Mouse (Mus musculus) spleen, adult 2 months (tissue): ENCODE measurements around the gene Cachd1. TPM values are rescaled to one million over a fixed set of nuclear protein-coding genes. Genes with fewer than 3 reads are reported as not detected.

Experiments
- DNase-seq, 2 experiments: peaks; one replicate each; pipeline versions ENCODE4 v3.0.0 to v3.0.0-alpha.2; 2012 to 2021; ENCODE audit warnings: low spot score in 2 of 2, low read depth in 1 of 2
- H3K27ac ChIP-seq: fragments of 200-500 bp; 2 replicates; pipeline ENCODE4 v1.5.1; 2012; ENCODE audit warnings: low read length, inconsistent platforms; ENCODE audit not compliant: insufficient read depth
- H3K27me3 ChIP-seq: fragments of 200-500 bp; 2 replicates; pipeline ENCODE4 v1.6.1; 2012; ENCODE audit warnings: mild to moderate bottlenecking, moderate library complexity, low read length, inconsistent platforms; ENCODE audit not compliant: control insufficient read depth, insufficient read depth
- H3K36me3 ChIP-seq: fragments of 200-500 bp; 2 replicates; pipeline ENCODE4 v1.6.1; 2012; ENCODE audit warnings: mild to moderate bottlenecking, low read length, inconsistent platforms; ENCODE audit not compliant: control insufficient read depth, insufficient read depth
- H3K4me1 ChIP-seq: fragments of 200-500 bp; 2 replicates; pipeline ENCODE4 v1.6.1; 2011; ENCODE audit warnings: inconsistent platforms; ENCODE audit not compliant: control insufficient read depth, insufficient read depth, insufficient read length
- H3K4me3 ChIP-seq: fragments of 200-500 bp; 2 replicates; pipeline ENCODE4 v1.5.1; 2011; ENCODE audit warnings: mild to moderate bottlenecking, inconsistent platforms; ENCODE audit not compliant: insufficient read depth, insufficient read length; ENCODE audit errors: extremely low read depth
- CTCF ChIP-seq: fragments of 200-500 bp; IDR thresholded peaks from 2 replicates; pipeline ENCODE4 v1.5.1; 2011; ENCODE audit warnings: mild to moderate bottlenecking, inconsistent platforms; ENCODE audit not compliant: insufficient read depth, insufficient read length, insufficient replicate concordance; ENCODE audit errors: extremely low read depth
- POLR2A ChIP-seq: fragments of 200-500 bp; IDR thresholded peaks from 2 replicates; pipeline ENCODE4 v1.6.1; 2011; ENCODE audit warnings: low read depth, low read length, inconsistent platforms
- WGBS: fragments of 180-500 bp; shearing (Covaris S2); methylation state at CpG from one replicate; pipeline ENCODE4 v1.1.7; 2018; 5-methylcytosine and 5-hydroxymethylcytosine counted together
- polyA plus RNA-seq: library from polyadenylated mRNA; depleted of rRNA; stranded (reverse); fragments of >200 nt; gene quantifications from 2 replicates; pipeline ENCODE4 v1.2.3, GENCODE M21; 2012

Gene Cachd1
- polyA plus RNA-seq, 1 experiment = 17.0 TPM

- WGBS = 90% methylated on average over 4 of the region's 4 CpGs
- Histone ChIP-seq H3K27me3 (no peaks in the 10 kb centered on the region), H3K4me3 (no peak overlapping the region), H3K36me3 (no peaks in the 10 kb centered on the region), H3K4me1 (no peaks in the 10 kb centered on the region), H3K27ac (no peak overlapping the region)
- TF ChIP-seq POLR2A = no peak
- no peak for TF ChIP-seq CTCF
- DNase-seq = no peak
These were observed 232.6 kb downstream of the Cachd1 start for GRCm38 (mm10) chr4:101009092-101009491.

GRCm38 (mm10) chr4:101017806-101018205 is 241.3 kb downstream of the Cachd1 start:
- Histone ChIP-seq H3K36me3 (no peaks in the 10 kb centered on the region), H3K4me1 (no peaks in the 10 kb centered on the region), H3K4me3 (no peak overlapping the region), H3K27me3 (no peaks in the 10 kb centered on the region), H3K27ac (no peak overlapping the region)
- WGBS = 85% methylated on average over 4 of the region's 4 CpGs
- no peak for DNase-seq
- TF ChIP-seq POLR2A (no peak), CTCF (no peak)

- TF ChIP-seq CTCF (no peak), POLR2A (no peak)
- Histone ChIP-seq H3K27me3 (no peaks in the 10 kb centered on the region), H3K4me1 (no peaks in the 10 kb centered on the region), H3K27ac (no peak within 1 kb of the TSS), H3K36me3 (no peaks in the 10 kb centered on the region), H3K4me3 (no peak within 1 kb of the TSS)
- whole genome bisulfite sequencing = 87% methylated on average over 4 of the region's 4 CpGs
- DNase-seq = no peak
These were observed 244.1 kb downstream of the Cachd1 start, which contains the start of gene Gm10577 for GRCm38 (mm10) chr4:101020596-101020995. Gene Gm10577 (minus strand): TSS chr4:101020696.

GRCm38 (mm10) chr4:101026566-101026965 is 250.1 kb downstream of the Cachd1 start:
- no peaks in the 10 kb centered on the region for H3K27me3 ChIP-seq
- TF ChIP-seq CTCF (no peak), POLR2A (no peak)
- 81% methylated on average over 5 of the region's 5 CpGs for WGBS
- no peak for DNase-seq
- no peaks in the 10 kb centered on the region for H3K4me1 ChIP-seq
- H3K36me3 ChIP-seq = no peaks in the 10 kb centered on the region
- H3K4me3 ChIP-seq = no peak overlapping the region
- H3K27ac ChIP-seq = no peak overlapping the region

- H3K4me1 ChIP-seq = no peaks in the 10 kb centered on the region
- TF ChIP-seq POLR2A (no peak), CTCF (no peak)
- no peak overlapping the region for H3K4me3 ChIP-seq
- no peaks in the 10 kb centered on the region for H3K36me3 ChIP-seq
- no peaks in the 10 kb centered on the region for H3K27me3 ChIP-seq
- no peak for DNase-seq
- 84% methylated on average over 2 of the region's 2 CpGs for whole genome bisulfite sequencing
- H3K27ac ChIP-seq = no peak overlapping the region
These were observed 250.5 kb downstream of the Cachd1 start for GRCm38 (mm10) chr4:101026995-101027394.

- no peaks in the 10 kb centered on the region for H3K4me1 ChIP-seq
- no peaks in the 10 kb centered on the region for H3K27me3 ChIP-seq
- no peak overlapping the region for H3K4me3 ChIP-seq
- H3K27ac ChIP-seq = no peak overlapping the region
- whole genome bisulfite sequencing = 91% methylated on average over 9 of the region's 9 CpGs
- DNase-seq = no peak
- no peaks in the 10 kb centered on the region for H3K36me3 ChIP-seq
- TF ChIP-seq POLR2A (no peak), CTCF (no peak)
These were observed 251.5 kb downstream of the Cachd1 start for GRCm38 (mm10) chr4:101027852-101028411.

GRCm38 (mm10) chr4:101033047-101033446 is 256.6 kb downstream of the Cachd1 start:
- Histone ChIP-seq H3K4me3 (no peak overlapping the region), H3K4me1 (no peaks in the 10 kb centered on the region), H3K27ac (no peak overlapping the region), H3K27me3 (no peaks in the 10 kb centered on the region), H3K36me3 (no peaks in the 10 kb centered on the region)
- WGBS = 69% methylated on average over 3 of the region's 3 CpGs
- TF ChIP-seq POLR2A (no peak), CTCF (no peak)
- DNase-seq = no peak

- H3K4me1 ChIP-seq = no peaks in the 10 kb centered on the region
- no peaks in the 10 kb centered on the region for H3K36me3 ChIP-seq
- WGBS = 79% methylated on average over 5 of the region's 5 CpGs
- no peak for TF ChIP-seq POLR2A
- no peak for TF ChIP-seq CTCF
- no peaks in the 10 kb centered on the region for H3K27me3 ChIP-seq
- H3K27ac ChIP-seq = no peak overlapping the region
- no peak for DNase-seq
- no peak overlapping the region for H3K4me3 ChIP-seq
These were observed 258.7 kb downstream of the Cachd1 start for GRCm38 (mm10) chr4:101035131-101035530.
